Mouse (Mus musculus) retina, postnatal 1 day (tissue): ENCODE results near the gene Ston1.

Experiments used
- DNase-seq: peaks from one replicate; pipeline ENCODE4 v3.0.0-alpha.2; 2012

Ston1 gene

DNA sequence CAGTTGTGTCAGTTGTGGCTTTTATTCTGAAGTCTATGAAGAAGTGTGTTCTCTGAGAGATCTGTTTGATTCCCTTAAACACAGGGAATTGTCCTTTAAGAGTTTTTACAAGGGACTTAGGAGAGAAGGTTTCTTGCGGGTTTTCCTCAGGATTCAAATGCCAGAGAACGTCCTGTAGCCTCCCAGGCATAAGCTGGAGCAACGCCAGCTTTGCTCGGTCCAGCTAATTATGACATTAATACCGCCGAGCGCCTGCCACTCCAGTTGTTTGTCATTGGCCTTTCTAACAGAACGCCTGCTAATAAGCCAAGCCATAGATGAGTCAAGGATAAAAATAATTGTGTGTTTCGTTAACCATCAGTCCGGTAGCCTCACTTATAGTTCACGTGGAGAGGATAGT is 90.7 kb downstream of the Ston1 start:
- DNase-seq, result peak; percentile 62

DNA sequence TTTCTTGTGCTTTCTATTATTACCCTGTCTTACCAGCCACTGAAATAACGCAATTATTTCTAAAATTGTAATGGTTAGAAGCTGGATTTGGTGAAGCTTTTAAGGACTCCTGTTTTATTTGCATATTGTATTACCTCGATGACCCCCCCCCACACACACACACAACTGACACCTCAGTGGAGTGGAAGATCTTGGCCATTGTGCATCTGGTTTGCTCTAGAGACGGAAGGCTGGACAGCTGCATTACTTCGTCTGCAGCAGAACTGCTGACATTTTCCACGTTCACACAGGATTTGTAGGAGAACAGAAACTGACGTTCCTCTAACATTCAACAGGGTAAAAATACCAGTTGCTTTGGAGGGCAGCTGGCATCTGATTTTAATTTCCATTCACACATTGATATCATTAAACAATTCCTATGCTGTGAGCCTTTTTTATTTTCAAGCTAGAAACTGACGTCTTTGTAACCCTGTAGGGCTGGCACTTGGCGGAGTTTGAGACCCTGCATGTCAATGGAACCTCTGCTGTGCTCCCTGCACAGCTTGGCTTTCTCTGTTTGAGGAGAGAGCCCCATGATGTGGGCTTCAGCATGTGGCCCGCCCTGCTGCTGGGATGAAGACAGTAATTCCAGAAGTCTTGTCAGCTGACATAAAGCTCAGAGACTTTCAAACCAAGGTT is 99.3 kb downstream of the Ston1 start:
- no peak for DNase-seq

- no peak for DNase-seq
These were observed 103.4 kb downstream of the Ston1 start for GRCm38 (mm10) chr17:88700901-88701300.

GRCm38 (mm10) chr17:88702345-88702744 is 104.9 kb downstream of the Ston1 start:
- no peak for DNase-seq

- DNase-seq, result no peak
These were observed 105.6 kb downstream of the Ston1 start for GRCm38 (mm10) chr17:88703112-88703511.

GRCm38 (mm10) chr17:88706231-88706649 is 108.8 kb downstream of the Ston1 start:
- DNase-seq, result no peak
